Mouse (Mus musculus) intestine, embryonic 15.5 days (tissue): Measurements from ENCODE around the gene Usp43. TPM values are rescaled to one million over a fixed set of nuclear protein-coding genes. Genes with fewer than 3 reads are reported as not detected.

Source experiments
- ATAC-seq: fragments of 200-750 bp; cut with Nextera tagmentation; 2 replicates; pipeline ENCODE4 v1.8.0; 2017; ENCODE audit warnings: moderate TSS enrichment, moderate library complexity
- H3K27ac ChIP-seq: fragments of 300-500 bp; sonication (generic); 2 replicates; pipeline ENCODE4 v1.5.1; 2015; ENCODE audit warnings: mild to moderate bottlenecking, inconsistent platforms
- H3K27me3 ChIP-seq: fragments of 300-500 bp; sonication (generic); replicated peaks from 2 replicates; pipeline ENCODE4 v1.6.1; 2015; ENCODE audit warnings: inconsistent platforms
- H3K36me3 ChIP-seq: fragments of 300-500 bp; sonication (generic); 2 replicates; pipeline ENCODE4 v1.6.1; 2015; ENCODE audit warnings: inconsistent platforms
- H3K4me1 ChIP-seq: fragments of 300-500 bp; sonication (generic); replicated peaks from 2 replicates; pipeline ENCODE4 v1.6.1; 2015; ENCODE audit warnings: inconsistent platforms
- H3K4me2 ChIP-seq: fragments of 300-500 bp; sonication (generic); replicated peaks from 2 replicates; pipeline ENCODE4 v1.6.1; 2015; ENCODE audit warnings: mild to moderate bottlenecking, inconsistent platforms
- H3K4me3 ChIP-seq: fragments of 300-500 bp; sonication (generic); replicated peaks from 2 replicates; pipeline ENCODE4 v1.5.1; 2015; ENCODE audit warnings: inconsistent platforms
- H3K9ac ChIP-seq: fragments of 300-500 bp; sonication (generic); 2 replicates; pipeline ENCODE4 v1.6.1; 2015; ENCODE audit warnings: inconsistent platforms
- H3K9me3 ChIP-seq: fragments of 300-500 bp; sonication (generic); 2 replicates; pipeline ENCODE4 v1.6.1; 2016; ENCODE audit warnings: inconsistent platforms
- WGBS: fragments of 180-500 bp; shearing (Covaris S2); methylation state at CpG from one replicate; pipeline ENCODE4 v1.1.7; 2015; 5-methylcytosine and 5-hydroxymethylcytosine counted together
- polyA plus RNA-seq: library from polyadenylated mRNA; unstranded; fragments of >200 nt; fragmentation: Nextera tagmentation; extraction: Ambion mirVana; gene quantifications from 2 replicates; pipeline ENCODE4 v1.2.1, GENCODE M21; 2015

Gene Usp43
- polyA plus RNA-seq, 1 experiment from 2014 or later: 5.4 TPM

GRCm38 (mm10) chr11:67831820-67832219, 90.1 kb downstream of the Usp43 start:
- no peak for ATAC-seq
- WGBS: 70% methylated on average over 5 of the region's 5 CpGs
- H3K27me3 ChIP-seq: no peaks in the 10 kb centered on the region
- H3K4me1 ChIP-seq: no peaks in the 10 kb centered on the region
- no peak overlapping the region for H3K4me3 ChIP-seq
- H3K9me3 ChIP-seq: no peaks in the 10 kb centered on the region
- no peak overlapping the region for H3K4me2 ChIP-seq
- no peak overlapping the region for H3K27ac ChIP-seq
- H3K36me3 ChIP-seq: no peaks in the 10 kb centered on the region
- no peak overlapping the region for H3K9ac ChIP-seq

DNA sequence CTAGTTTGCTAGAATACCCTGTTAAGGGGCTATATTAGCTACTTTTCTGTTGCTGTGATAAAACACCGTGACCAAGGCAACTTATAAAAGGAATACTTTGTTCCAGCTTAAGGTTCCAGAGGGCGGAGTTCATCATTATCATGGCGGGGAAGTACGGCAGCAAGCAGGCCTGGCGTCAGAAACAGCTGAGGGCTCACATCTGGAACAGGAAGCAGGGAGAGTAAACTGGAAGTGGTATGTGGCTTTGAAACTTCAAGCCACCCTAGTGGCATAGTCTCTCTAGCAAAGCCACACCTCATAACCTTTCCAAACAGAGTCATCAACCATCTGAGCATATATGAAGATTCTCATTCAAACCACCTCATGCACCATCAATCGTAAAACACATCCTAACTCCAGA, 92.4 kb downstream of the Usp43 start:
- no peaks in the 10 kb centered on the region for H3K4me1 ChIP-seq
- H3K9me3 ChIP-seq: no peaks in the 10 kb centered on the region
- H3K27ac ChIP-seq: no peak overlapping the region
- no peak overlapping the region for H3K4me3 ChIP-seq
- H3K4me2 ChIP-seq: no peak overlapping the region
- H3K36me3 ChIP-seq: no peaks in the 10 kb centered on the region
- WGBS: 63% methylated on average over 6 of the region's 6 CpGs
- H3K9ac ChIP-seq: no peak overlapping the region
- ATAC-seq: no peak
- H3K27me3 ChIP-seq: no peaks in the 10 kb centered on the region

DNA sequence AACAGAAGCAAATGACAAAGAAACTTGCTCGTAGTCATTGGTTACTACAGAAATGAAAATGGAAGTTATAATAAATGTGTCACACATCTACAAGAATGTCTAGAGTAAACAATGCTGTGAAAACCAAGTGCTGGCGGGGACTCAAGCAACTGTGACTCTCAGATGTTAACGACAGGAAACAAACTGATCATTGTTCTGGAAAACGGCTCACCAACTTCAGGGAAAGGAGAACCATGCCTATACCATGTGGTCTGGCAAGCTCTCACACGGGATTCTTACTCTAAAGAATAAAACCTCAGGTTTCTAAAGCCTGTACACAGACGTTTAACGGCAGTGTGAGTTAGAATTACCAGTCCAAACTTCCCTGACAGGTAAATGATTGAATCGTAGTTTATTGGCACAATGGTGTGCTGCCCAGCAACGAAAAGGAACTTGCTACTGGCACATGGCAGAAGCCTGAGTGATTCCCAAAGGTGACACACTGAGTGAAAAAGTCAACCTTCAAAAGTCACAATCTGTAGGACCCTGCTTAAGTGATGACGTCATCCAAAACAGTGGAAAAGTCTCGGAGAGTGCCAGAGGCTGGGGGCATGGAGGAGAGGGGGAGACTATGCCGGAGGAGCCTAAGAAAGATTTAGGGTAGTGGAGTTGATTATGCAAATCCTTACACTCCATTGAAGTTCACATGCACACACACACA, 93.4 kb downstream of the Usp43 start:
- no peaks in the 10 kb centered on the region for H3K9me3 ChIP-seq
- ATAC-seq: peak; percentile 34; the same call in 1 of the 2 replicates
- 25% methylated on average over 12 of the region's 12 CpGs for WGBS

GRCm38 (mm10) chr11:67821560-67821959, 100.4 kb downstream of the Usp43 start:
- Histone ChIP-seq H3K9ac (no peak overlapping the region), H3K27me3 (no peaks in the 10 kb centered on the region), H3K4me2 (no peak overlapping the region), H3K27ac (no peak overlapping the region), H3K4me1 (0 out of 2 replicates have a peak, but pooled peaks cover 2% of the 10 kb centered on the region), H3K36me3 (no peaks in the 10 kb centered on the region), H3K9me3 (no peaks in the 10 kb centered on the region), H3K4me3 (no peak overlapping the region)
- ATAC-seq: no peak
- WGBS: 93% methylated on average over 6 of the region's 6 CpGs

More for the DNA sequence above, 93.4 kb downstream of the Usp43 start:
- no peak overlapping the region for H3K27ac ChIP-seq
- H3K36me3 ChIP-seq: no peaks in the 10 kb centered on the region
- no peaks in the 10 kb centered on the region for H3K27me3 ChIP-seq
- H3K9ac ChIP-seq: no peak overlapping the region
- H3K4me3 ChIP-seq: no peak overlapping the region
- no peak overlapping the region for H3K4me2 ChIP-seq
- no peaks in the 10 kb centered on the region for H3K4me1 ChIP-seq

- Histone ChIP-seq H3K4me2 (no peak overlapping the region), H3K9me3 (no peaks in the 10 kb centered on the region), H3K36me3 (no peaks in the 10 kb centered on the region), H3K4me3 (no peak overlapping the region), H3K9ac (no peak overlapping the region), H3K27me3 (no peaks in the 10 kb centered on the region), H3K27ac (no peak overlapping the region), H3K4me1 (0 out of 2 replicates have a peak, but pooled peaks cover 2% of the 10 kb centered on the region)
- peak; percentile 41; the same call in 1 of the 2 replicates for ATAC-seq
- 27% methylated on average over 4 of the region's 4 CpGs for WGBS
Measured at GRCm38 (mm10) chr11:67820221-67820620, 101.7 kb downstream of the Usp43 start.

- Histone ChIP-seq H3K27ac (no peak overlapping the region), H3K4me2 (peak overlapping the region; percentile 43), H3K9ac (no peak overlapping the region), H3K4me3 (no peak overlapping the region), H3K27me3 (no peaks in the 10 kb centered on the region), H3K36me3 (no peaks in the 10 kb centered on the region), H3K9me3 (no peaks in the 10 kb centered on the region), H3K4me1 (0 out of 2 replicates have a peak, but pooled peaks cover 2% of the 10 kb centered on the region)
- 16% methylated on average over 5 of the region's 5 CpGs for WGBS
- peak; percentile 34; the same call in 1 of the 2 replicates for ATAC-seq
Measured at GRCm38 (mm10) chr11:67819604-67820003, 102.3 kb downstream of the Usp43 start.

GRCm38 (mm10) chr11:67811535-67811934, 110.4 kb downstream of the Usp43 start:
- Histone ChIP-seq H3K36me3 (no peaks in the 10 kb centered on the region), H3K4me3 (no peak overlapping the region), H3K9ac (no peak overlapping the region), H3K4me1 (no peaks in the 10 kb centered on the region), H3K27me3 (no peaks in the 10 kb centered on the region), H3K4me2 (no peak overlapping the region), H3K9me3 (no peaks in the 10 kb centered on the region), H3K27ac (no peak overlapping the region)
- ATAC-seq: no peak
- WGBS: 74% methylated on average over 6 of the region's 6 CpGs

DNA sequence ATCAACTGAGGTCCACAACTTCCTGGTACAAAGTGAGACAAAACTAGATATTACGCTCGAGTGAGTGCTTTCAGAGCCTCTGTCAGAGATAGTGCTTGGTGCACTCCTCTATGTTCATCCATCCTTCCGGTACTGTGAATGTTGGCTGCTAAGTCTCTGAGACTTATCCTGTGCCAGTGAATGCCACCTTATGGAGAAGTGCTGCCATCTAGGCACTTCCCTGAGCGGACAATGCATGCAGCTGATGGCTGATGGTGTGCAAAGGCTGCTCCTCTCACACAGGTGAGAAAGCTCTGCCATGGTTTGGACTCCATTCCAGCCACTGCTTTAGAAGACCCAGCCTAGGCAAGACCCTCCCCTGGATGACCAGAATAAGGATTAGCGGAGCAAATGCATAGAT, 113.9 kb downstream of the Usp43 start:
- Histone ChIP-seq H3K36me3 (no peaks in the 10 kb centered on the region), H3K9ac (no peak overlapping the region), H3K27ac (no peak overlapping the region), H3K4me1 (no peaks in the 10 kb centered on the region), H3K4me2 (no peak overlapping the region), H3K4me3 (no peak overlapping the region), H3K9me3 (no peaks in the 10 kb centered on the region), H3K27me3 (no peaks in the 10 kb centered on the region)
- 77% methylated on average over 5 of the region's 5 CpGs for WGBS
- ATAC-seq: no peak

- H3K4me2 ChIP-seq: no peak overlapping the region
- no peaks in the 10 kb centered on the region for H3K36me3 ChIP-seq
- no peak overlapping the region for H3K4me3 ChIP-seq
- H3K9ac ChIP-seq: no peak overlapping the region
- no peaks in the 10 kb centered on the region for H3K4me1 ChIP-seq
- WGBS: 75% methylated on average over 11 of the region's 11 CpGs
- no peaks in the 10 kb centered on the region for H3K9me3 ChIP-seq
- ATAC-seq: no peak
- no peaks in the 10 kb centered on the region for H3K27me3 ChIP-seq
- H3K27ac ChIP-seq: no peak overlapping the region
Measured at GRCm38 (mm10) chr11:67806832-67807597, 114.9 kb downstream of the Usp43 start.

GRCm38 (mm10) chr11:67805538-67805937, 116.4 kb downstream of the Usp43 start:
- ATAC-seq: no peak
- WGBS: 94% methylated on average over 1 of the region's 1 CpGs
- H3K4me2 ChIP-seq: no peak overlapping the region

More at GRCm38 (mm10) chr11:67805538-67805937, 116.4 kb downstream of the Usp43 start:
- Histone ChIP-seq H3K4me3 (no peak overlapping the region), H3K4me1 (no peaks in the 10 kb centered on the region), H3K9me3 (no peaks in the 10 kb centered on the region), H3K36me3 (no peaks in the 10 kb centered on the region), H3K27ac (no peak overlapping the region), H3K9ac (no peak overlapping the region), H3K27me3 (no peaks in the 10 kb centered on the region)
